8 mouse cellular contexts compared by ENCODE assay signal in the genomic region with DNA sequence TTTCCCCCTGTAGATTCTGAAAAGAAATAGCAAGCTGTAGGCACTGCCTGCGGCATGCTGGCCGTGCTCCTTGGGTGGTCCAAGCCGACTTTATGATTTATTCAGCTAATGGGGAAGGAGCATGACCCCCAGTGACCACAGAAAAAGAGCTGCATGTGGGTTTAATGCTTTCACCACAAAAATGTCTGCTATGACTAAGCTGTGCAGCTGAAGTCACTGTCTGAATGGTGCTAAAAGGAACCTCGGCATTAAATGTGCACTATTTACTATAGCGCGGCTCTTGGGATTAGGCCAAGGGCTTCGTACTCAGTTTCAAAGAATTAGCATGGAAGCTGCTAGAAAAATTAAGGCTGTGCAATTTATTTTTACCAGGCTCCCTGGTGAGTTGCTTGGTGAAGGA.
DNase-seq lines count a peak whose midpoint lies in the region; ATAC-seq and TF ChIP-seq lines count a peak whose summit lies in the region.

No protein-coding gene starts in this region.

- peak; percentile 71 for ATAC-seq in embryonic facial prominence, embryonic 11.5 days (replicated peaks; ENCODE audit: insufficient number of reproducible peaks, low FRiP score, low TSS enrichment, low read depth)
- peak; percentile 54 for ATAC-seq in hindbrain, postnatal 0 days
- no peak for ATAC-seq in liver, embryonic 12.5 days
- ATAC-seq in neural tube, embryonic 12.5 days (ENCODE audit: low FRiP score, low read depth) = peak; percentile 75

- peaks cover 2% of the 10 kb centered on the region; the same call in 1 of the 2 replicates for H3K27me3 ChIP-seq in embryonic facial prominence, embryonic 11.5 days (ENCODE audit: control insufficient read depth, insufficient read depth, low read length)
- H3K27me3 ChIP-seq in hindbrain, postnatal 0 days (ENCODE audit: insufficient read depth, low read length) = no peaks in the 10 kb centered on the region
- no peaks in the 10 kb centered on the region for H3K27me3 ChIP-seq in liver, embryonic 12.5 days (replicated peaks)
- 0 out of 2 replicates have a peak, but pooled peaks cover 7% of the 10 kb centered on the region for H3K27me3 ChIP-seq in neural tube, embryonic 12.5 days (replicated peaks)

- H3K4me3 ChIP-seq in left cerebral cortex, adult 2 months = peak overlapping the region; percentile 36
- H3K4me3 ChIP-seq in embryonic facial prominence, embryonic 11.5 days (ENCODE audit: low read depth, low read length) = no peak overlapping the region
- H3K4me3 ChIP-seq in hindbrain, postnatal 0 days (ENCODE audit: low read length) = peak overlapping the region; percentile 25
- H3K4me3 ChIP-seq in liver, embryonic 12.5 days = no peak overlapping the region
- no peak overlapping the region for H3K4me3 ChIP-seq in neural tube, embryonic 12.5 days

- H3K36me3 ChIP-seq in embryonic facial prominence, embryonic 11.5 days (replicated peaks; ENCODE audit: control insufficient read depth, insufficient read depth, low read depth, low read length) = no peaks in the 10 kb centered on the region
- no peaks in the 10 kb centered on the region for H3K36me3 ChIP-seq in hindbrain, postnatal 0 days (ENCODE audit: insufficient read depth, low read length)
- no peaks in the 10 kb centered on the region for H3K36me3 ChIP-seq in liver, embryonic 12.5 days
- H3K36me3 ChIP-seq in neural tube, embryonic 12.5 days = no peaks in the 10 kb centered on the region

- peaks cover 3% of the 10 kb centered on the region; the same call in 1 of the 2 replicates for H3K4me1 ChIP-seq in embryonic facial prominence, embryonic 11.5 days (ENCODE audit: control insufficient read depth, insufficient read depth, low read length)
- peaks cover 9% of the 10 kb centered on the region; the same call in 1 of the 2 replicates for H3K4me1 ChIP-seq in hindbrain, postnatal 0 days (ENCODE audit: insufficient read depth, low read length)
- peaks cover 49% of the 10 kb centered on the region for H3K4me1 ChIP-seq in liver, embryonic 12.5 days
- H3K4me1 ChIP-seq in neural tube, embryonic 12.5 days = peaks cover 29% of the 10 kb centered on the region

- H3K4me2 ChIP-seq in embryonic facial prominence, embryonic 11.5 days (ENCODE audit: low read depth, low read length) = no peak overlapping the region; the same call in 1 of the 2 replicates
- H3K4me2 ChIP-seq in hindbrain, postnatal 0 days (ENCODE audit: low read depth, low read length) = peak overlapping the region; percentile 60
- H3K4me2 ChIP-seq in liver, embryonic 12.5 days = peak overlapping the region; percentile 47
- H3K4me2 ChIP-seq in neural tube, embryonic 12.5 days (replicated peaks) = peak overlapping the region; percentile 56

- intact Hi-C loops in left cerebral cortex, adult 2 months (cut with DNase I) = no loop called here

- no peaks in the 10 kb centered on the region for H3K9me3 ChIP-seq in embryonic facial prominence, embryonic 11.5 days (replicated peaks; ENCODE audit: control insufficient read depth, low read length)
- H3K9me3 ChIP-seq in hindbrain, postnatal 0 days (ENCODE audit: low read length) = no peaks in the 10 kb centered on the region
- no peaks in the 10 kb centered on the region for H3K9me3 ChIP-seq in liver, embryonic 12.5 days (replicated peaks)
- H3K9me3 ChIP-seq in neural tube, embryonic 12.5 days = no peaks in the 10 kb centered on the region

- DNase-seq in left cerebral cortex, adult 2 months (ENCODE audit: extremely low spot score in 1 of 2, low spot score in 2 of 2) = no peak
- DNase-seq in left cerebral cortex, adult 18-20 months (ENCODE audit: low spot score in 2 of 2) = no peak
- peak; percentile 78 for DNase-seq in embryonic facial prominence, embryonic 11.5 days (ENCODE audit: low spot score)
- DNase-seq in hindbrain, postnatal 0 days (ENCODE audit: low spot score) = peak; percentile 61
- DNase-seq in spleen, postnatal 36 days (ENCODE audit: low spot score in 2 of 2) = no peak
- no peak for DNase-seq in urinary bladder, postnatal 36 days (ENCODE audit: low spot score in 2 of 2)

- H3K27ac ChIP-seq in left cerebral cortex, adult 2 months = no peak overlapping the region
- no peak overlapping the region for H3K27ac ChIP-seq in embryonic facial prominence, embryonic 11.5 days (replicated peaks; ENCODE audit: low read depth, low read length)
- peak overlapping the region; percentile 56; the same call in 1 of the 2 replicates for H3K27ac ChIP-seq in hindbrain, postnatal 0 days
- H3K27ac ChIP-seq in liver, embryonic 12.5 days = no peak overlapping the region
- H3K27ac ChIP-seq in neural tube, embryonic 12.5 days = no peak overlapping the region

- TF ChIP-seq CTCF in left cerebral cortex, adult 2 months (IDR thresholded peaks at IDR 0.05) = no peak
- TF ChIP-seq CTCF in hindbrain, postnatal 0 days (IDR thresholded peaks at IDR 0.05; ENCODE audit: low read depth) = no peak

- 8% methylated on average over 7 of the region's 7 CpGs for WGBS in embryonic facial prominence, embryonic 11.5 days
- 3% methylated on average over 7 of the region's 7 CpGs for WGBS in hindbrain, postnatal 0 days
- WGBS in liver, embryonic 12.5 days (ENCODE audit: insufficient replicate concordance) = 17% methylated on average over 7 of the region's 7 CpGs
- WGBS in neural tube, embryonic 12.5 days = 4% methylated on average over 7 of the region's 7 CpGs

- no peak overlapping the region for H3K9ac ChIP-seq in embryonic facial prominence, embryonic 11.5 days (replicated peaks; ENCODE audit: low read length)
- H3K9ac ChIP-seq in hindbrain, postnatal 0 days (replicated peaks; ENCODE audit: low read length) = peak overlapping the region; percentile 44
- H3K9ac ChIP-seq in liver, embryonic 12.5 days = no peak overlapping the region
- no peak overlapping the region for H3K9ac ChIP-seq in neural tube, embryonic 12.5 days

Comparison
In these comparisons a context has a peak if more than half of its experiments do, and no peak if none do; other contexts are left out.
1. DNase-seq: peak in embryonic facial prominence, embryonic 11.5 days (single experiment) and hindbrain, postnatal 0 days (single experiment); none in left cerebral cortex, adult 2 months (0 of 2), left cerebral cortex, adult 18-20 months (0 of 2), spleen, postnatal 36 days (0 of 2) and urinary bladder, postnatal 36 days (0 of 2).
2. H3K4me3 ChIP-seq: peak in left cerebral cortex, adult 2 months (single experiment) and hindbrain, postnatal 0 days (single experiment); none in embryonic facial prominence, embryonic 11.5 days (single experiment), liver, embryonic 12.5 days (single experiment) and neural tube, embryonic 12.5 days (single experiment).